Mouse (Mus musculus) gastrocnemius, adult 18-20 months (tissue): ENCODE results near the gene Obsl1. TPM values are rescaled to one million over a fixed set of nuclear protein-coding genes. Genes with fewer than 3 reads are reported as not detected.

Experiments
- DNase-seq: peaks from one replicate; pipeline ENCODE4 v3.0.0; 2021; ENCODE audit warnings: low spot score
- total RNA-seq, 2 experiments: library from RNA; stranded (reverse); gene quantifications; 2 replicates each; pipeline ENCODE4 v1.2.3; 2021

The Obsl1 gene
- total RNA-seq, 2 experiments from 2014 or later: 25.0 to 30.0 TPM

DNA sequence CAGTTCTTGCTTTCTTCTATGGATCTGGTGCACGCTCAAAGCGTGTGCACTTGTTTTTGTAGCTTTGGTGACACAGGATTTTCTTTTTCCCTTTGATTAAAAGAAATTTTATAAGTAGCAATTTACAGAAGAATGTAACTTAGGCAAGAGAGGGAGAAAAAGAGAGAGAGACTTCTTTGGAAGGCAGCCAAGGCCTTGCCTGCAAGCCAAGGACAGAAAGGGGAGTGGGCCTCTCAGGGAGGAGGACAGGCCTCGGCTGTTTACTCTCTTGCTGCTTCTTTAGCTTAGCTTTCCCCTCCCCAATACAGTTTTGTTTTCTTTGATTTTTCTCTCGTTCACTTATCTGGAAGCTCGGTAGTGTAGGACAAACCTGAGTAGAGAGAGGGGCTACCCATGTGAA lies 13.3 kb upstream of the Obsl1 start:
- DNase-seq: no peak

DNA sequence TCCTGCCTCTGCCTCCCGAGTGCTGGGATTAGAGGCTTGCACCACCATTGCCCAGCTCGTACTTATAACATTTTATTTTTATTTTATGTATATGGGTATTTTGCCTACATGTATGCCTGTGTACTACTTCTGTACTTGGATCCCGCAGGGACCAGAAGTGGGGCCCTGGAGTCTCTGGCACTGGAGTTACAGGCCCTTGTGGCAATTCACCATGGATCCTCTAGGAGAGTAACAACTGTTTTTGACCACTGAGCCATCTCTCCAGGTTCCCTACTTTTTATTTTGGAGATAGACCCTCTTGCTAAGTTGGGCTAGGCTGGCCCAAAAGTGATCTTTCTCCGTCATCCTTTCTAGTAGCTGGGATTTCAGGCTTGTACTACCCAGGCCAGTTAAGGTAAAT lies 12.2 kb upstream of the Obsl1 start:
- no peak for DNase-seq

DNA sequence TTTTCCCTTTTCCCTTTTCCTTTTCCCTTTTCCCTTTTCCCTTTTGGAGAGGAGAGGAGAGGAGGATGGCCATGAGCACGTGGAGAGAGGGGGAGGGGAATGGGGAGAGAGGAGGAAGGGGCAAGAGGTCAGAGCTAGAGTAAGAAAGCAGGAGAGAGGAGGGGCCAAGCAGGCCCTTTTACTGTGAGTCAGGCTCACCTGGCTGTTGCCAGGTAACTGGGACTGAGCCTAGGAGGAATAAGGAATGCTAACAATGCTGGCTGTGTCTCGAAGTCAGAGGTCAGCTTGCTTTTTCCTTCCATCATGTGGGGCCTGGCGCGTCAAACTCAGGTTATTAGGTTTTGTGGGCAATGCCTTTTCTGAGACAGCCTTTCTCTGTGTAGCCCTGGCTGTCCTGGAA lies 11.7 kb upstream of the Obsl1 start:
- no peak for DNase-seq

DNA sequence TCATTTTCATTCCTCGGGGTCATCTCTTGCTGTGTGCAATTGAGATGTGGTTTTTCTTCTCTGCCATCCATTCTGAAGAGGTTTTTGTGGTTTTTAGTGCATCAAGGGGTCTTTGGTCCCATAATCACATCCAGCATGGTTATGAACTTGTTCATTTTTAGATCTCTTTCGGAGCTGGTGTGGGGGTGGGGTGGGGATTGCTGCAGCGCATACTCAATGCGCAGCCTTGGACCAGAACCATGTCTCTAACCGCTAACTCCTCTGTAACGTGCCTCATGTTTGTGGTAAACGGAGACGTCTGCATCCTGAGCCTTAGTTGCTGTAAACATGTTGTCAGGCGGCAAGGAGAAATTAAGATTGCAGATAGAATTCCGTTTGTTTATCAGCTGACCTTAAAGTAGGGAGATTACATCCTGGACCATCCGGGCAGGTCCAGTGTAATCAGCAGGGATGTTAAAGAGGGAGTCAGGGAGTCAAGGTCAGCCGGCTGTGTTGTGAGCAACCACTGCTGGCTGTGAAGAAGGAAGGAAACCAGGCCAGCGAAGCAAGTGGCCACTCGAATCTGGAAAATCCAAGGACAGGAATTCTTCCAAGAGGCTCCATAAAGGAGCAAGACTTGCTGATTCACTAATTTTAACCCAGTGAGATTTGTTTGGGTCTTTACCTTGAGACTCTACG lies 10.6 kb upstream of the Obsl1 start:
- no peak for DNase-seq

DNA sequence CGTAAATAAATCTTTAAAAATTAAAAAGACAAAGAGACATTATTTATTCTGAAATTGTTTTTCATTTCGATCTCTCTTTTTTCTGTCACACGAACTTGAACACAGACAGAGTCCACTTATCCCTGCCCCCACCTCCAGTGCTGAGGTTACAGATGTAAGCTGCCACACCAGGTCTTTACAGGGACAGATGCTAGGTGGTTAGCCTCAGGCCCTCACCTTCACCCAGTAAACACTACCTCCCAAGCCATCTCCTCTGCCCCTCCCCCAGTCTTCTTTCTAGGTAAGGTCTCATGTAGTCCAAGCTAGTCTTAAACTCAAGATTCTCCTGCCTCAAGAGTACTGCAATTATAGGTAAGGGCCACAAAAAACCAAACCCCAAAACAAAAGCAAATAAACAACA lies 6.3 kb upstream of the Obsl1 start:
- DNase-seq: no peak

DNA sequence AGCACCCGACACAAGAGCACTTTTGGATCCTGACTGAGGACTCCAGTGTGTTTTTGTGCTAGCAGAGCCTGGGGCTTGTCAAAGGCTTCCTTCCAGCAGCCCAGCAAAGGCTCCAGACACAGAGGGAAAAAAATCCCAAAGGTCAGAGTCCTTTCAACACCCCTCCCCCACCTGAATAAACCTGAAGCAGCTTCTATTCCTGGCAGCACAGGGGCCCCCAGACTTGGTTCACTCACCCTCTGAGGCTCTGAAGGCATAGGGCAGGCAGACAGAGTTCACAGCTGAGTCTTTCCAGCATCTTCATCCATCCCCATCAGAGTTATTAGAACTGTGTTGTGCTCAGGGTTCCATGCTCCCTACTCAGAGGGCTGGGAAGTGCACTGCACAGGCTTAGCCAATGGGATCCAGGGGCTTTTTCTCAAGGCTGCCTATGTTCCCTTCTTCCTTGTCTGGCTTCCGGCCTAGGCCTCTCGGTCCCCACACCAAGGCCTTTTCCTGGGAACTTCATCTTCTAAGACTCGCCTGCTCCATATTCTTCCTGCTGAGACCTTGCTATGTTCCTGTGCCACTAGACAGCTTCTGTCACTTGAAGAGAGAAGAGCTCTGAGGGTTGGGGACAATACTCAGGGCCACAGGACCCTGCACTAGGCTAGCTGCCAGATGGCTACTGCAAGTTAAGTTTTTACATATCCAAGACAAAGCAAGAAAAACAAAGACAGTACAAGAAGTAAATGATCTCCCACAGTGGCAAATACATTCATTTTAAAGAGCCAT lies 5.4 kb upstream of the Obsl1 start:
- DNase-seq: no peak

DNA sequence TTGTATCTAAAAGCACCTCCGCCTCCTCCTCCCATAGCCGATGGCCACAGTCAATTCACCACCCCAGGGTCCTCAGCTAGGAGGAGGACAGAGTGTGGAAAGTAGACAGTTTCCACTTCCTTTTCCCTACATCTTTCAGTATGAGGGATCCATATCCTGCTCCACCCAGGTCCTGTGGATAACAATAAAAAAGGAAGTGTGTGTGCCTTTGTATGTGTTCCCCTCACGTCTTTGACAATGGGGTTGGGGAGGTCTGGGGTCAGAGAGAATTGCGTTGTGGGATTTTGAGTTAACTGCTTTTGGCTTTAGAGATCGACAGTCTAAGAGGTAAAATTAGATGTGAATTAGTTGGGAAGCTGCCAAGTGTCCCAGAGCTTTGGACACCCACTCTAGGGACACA lies 3.9 kb upstream of the Obsl1 start:
- no peak for DNase-seq

DNA sequence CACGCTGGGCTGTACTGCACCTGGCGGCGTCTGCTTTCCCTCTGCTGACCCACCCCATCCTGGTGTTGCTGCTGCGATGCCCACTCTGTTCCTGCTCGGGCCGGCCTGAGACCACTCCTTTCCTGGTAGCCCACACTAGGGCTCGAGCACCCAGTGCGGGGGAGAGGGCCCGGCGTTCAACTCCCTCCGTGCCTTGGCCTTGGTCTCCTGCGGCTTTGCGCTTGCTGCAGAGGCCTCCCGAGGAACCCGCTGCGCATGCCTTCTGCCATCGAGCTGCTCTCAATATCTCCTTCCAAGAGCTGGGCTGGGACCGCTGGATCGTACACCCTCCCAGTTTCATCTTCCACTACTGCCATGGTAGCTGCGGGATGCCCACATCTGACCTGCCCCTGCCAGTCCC lies 3.3 kb upstream of the Obsl1 start:
- no peak for DNase-seq

DNA sequence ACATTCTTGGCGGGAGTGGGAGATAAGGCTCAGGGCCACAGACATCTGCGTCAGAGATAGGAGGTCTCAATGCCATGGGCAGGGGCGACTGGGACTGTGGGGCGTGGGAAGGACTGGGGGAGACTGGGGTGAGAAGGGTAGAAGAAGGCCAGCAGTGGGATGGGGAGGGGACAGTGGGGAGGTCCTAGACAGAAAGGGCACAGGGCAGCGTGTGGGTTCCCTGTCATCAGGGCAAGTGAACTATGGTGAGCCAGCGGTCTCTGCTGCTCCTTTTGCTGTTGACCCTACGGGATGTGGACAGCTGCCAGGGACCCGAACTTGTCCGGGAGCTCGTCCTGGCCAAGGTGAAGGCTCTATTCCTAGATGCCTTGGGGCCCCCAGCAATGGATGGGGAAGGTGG lies 754 bp upstream of the Obsl1 start, which contains the start of gene Inha:
Gene Inha, plus strand, starts transcription at position 72 of the 400 bp plus-strand sequence.
- no peak for DNase-seq

DNA sequence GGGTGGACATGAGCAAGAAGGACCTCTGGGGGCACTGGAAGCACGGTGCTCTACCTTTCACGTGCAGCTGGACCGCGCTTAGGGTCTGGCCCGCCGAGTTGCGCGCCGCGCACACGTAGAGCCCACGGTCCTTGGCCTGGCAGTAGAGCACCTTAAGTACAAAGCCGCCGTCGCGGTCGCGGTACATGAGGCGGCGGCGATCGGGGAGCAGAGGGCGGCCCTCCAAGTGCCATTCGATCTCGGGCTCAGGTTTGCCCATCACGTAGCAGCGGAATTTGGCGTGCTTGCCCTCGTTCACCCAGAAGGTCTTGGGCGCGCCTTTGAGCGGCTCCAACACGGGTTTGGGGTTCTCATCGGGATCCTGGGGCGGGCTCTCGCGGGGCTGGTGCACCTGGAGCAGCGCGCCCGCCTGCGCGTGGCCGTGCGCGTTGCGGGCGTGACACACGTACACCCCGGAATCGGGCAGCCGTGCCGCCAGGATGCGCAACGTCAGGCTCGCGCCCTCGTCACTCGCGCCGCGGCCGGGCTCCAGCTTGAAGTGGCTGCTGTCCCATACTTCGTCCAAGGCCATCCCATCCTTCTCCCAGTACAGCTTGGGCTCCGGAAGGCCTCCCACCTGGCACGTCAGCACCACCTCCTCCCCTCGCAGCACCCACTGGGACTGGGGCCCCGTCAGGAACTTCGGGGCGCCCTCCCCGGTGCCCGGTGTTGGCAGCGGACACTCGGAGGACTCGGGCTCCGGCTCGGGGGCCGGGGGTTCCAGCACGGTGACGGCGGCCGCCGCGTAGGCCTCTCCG lies 895 bp downstream of the Obsl1 start:
- DNase-seq: peak; percentile 64

DNA sequence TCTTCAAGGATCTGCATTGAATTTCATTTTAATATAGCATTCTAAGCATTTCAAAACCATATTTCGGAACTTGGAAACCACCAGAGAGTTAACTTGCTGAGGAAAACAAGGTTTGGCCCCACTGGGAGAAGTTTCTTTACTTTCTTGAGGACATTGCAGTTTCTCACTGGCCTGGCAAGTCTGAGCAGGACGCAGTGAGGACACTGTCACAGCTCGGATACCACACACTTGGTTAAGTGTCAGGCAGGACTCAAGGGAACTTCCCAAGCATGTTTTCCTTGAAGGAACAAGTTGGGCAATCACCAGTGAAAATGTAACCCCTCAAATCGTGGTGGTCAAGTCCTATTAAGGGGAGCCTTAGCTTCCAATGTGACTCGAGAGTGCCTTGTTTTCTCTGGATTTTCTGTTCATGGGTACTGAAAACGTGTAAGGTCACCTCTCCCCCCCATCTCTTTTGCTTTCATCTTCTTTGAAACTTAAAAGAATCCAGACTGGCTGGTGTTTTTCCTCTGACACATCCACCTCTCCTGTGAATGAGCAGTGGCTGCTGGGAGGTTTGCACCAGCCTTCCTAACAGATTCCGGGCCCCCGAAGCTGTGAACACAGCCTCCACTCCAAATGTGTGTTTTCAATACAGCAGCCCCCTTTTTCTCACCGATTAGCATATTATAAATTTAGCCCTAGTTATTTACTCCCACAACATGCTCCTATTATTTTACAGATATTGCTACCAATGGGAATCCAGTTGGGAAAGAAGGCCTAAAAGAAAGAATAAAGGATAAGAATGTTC lies 1.8 kb downstream of the Obsl1 start:
- DNase-seq: no peak

DNA sequence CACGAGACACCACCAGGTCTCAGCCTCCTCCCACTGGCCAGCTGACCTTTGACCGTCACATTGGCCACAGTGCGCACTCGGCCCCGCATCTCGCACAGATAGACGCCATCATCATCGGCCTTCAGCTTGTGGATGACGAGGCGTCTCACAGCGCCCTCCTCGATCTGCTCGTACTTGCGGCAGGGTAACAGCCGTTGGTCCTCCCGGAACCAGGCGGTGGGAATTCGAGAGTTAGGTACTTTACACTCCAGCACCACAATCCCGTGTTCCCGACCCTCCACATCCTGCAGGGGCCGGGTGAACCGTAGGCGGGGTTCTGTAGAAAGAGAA lies 2.6 kb downstream of the Obsl1 start:
- DNase-seq: no peak

DNA sequence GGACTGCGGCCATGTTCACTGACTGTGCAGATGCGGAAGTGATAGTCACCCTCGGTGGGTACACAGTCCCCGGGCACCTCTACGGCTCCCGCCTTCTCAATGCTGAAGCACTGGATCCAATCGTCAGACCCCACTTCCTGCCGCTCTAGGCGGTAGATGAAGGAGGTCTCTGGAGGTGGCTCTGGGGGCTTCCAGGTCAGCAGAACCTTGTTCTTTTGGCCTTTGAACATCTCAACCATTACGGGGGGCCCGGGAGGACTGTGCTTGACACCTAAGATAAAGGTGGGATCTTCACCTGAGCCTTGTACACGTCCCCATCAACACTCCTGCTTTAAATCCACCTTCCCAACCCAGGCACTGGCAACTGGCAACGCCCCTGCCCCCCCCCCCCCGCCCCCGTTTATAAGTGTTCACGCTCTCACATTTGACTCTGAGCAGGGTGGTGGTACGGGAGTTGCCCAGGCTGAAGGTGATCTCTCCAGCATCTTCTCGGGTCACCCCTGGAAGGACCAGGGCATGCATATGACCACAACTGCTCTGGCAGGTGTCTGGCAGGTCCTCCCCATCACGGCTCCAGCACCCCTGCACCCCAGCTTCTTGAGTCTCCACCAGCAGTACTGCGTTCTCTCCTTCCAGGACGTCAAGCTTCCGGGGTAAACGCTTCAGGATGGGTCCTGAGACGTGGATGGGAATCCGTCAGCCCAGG lies 3.2 kb downstream of the Obsl1 start:
- DNase-seq: no peak

DNA sequence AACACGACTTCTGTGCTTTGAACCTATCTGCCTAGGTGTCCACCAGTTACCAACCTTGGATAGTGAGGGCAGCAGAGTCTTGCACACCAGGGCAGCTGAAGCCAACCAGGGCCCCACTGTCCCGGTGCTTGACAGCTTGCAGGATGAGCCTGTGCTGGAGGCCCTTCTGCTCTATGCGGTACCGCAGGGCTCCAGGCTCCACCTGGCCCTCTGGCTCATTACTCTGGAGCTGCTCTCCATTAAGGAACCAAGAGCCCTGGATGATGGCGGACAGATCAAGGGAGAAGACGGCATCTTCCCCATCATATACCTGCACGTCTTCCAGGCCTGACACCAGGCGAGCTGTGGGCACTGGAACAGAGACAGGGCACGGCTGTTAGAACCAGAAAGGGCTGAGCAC lies 4.3 kb downstream of the Obsl1 start:
- no peak for DNase-seq

DNA sequence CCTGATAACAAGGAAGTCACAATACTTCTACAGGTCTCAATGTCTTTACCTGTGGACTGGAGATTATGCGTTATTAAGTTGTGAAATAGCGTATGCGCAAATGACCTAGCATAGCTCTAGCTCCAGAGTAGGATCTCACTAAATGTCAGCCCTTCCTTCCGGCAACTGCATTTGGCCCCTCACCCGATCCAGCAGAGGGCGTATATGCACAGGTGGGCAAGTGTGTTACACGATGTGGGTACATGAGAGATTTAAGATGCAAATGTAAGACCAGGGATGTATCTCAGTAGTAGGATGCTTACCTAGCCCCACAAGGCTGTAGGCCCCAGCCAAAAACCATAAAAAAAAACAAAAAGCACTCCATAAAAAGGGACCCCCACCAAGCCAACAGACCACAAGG lies 6.8 kb downstream of the Obsl1 start:
- no peak for DNase-seq

DNA sequence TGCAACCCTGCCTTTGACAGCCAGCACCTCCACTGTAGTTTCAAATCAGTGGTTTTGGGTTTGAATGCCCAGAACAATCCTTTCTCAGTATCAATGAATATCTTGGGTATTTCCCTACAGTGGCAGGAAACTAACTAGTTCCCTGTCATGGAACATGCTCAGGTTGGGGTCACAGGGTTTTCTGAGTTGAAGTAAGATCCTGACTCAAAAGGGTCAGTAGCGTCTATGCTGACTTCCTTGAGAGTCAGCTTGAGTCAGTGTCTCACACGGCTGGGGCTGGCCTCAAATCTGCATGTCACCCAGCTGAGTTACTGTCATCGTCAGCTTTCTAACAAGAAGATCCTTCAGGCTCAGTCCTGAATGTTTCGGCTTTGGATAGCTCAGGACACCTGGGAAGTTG lies 7.4 kb downstream of the Obsl1 start:
- DNase-seq: no peak

DNA sequence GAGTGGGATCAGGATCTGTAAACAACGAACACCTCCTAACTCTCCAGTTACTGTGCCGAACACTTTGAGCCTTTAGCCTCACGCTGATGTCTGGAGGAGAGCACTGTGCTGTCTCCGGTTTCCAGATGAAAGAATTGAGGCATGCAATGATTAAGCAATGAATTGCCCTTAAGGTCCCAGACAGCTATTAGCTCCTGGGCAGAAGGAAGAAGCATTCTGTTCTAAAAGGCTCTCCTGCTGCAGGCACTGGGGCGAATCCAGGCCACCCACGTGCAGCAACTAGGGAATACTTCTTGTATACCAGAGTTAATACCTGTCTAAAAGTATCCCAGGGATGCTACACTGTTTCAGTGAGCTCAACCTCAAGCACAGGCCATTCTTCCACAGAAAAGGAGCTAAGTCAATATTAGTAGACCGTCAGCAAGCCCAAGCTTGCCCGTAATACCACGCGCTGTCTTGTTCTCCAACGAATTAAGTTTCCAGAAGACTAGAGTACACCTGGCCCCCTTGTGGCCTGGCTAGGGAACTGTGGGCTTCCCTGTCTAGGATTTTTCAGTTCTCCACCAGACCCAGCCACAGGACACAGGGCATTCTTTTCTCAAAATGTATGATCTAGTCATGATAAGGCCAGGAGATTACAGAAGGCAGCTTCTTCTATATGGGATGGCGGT lies 11.2 kb downstream of the Obsl1 start:
- DNase-seq: no peak

DNA sequence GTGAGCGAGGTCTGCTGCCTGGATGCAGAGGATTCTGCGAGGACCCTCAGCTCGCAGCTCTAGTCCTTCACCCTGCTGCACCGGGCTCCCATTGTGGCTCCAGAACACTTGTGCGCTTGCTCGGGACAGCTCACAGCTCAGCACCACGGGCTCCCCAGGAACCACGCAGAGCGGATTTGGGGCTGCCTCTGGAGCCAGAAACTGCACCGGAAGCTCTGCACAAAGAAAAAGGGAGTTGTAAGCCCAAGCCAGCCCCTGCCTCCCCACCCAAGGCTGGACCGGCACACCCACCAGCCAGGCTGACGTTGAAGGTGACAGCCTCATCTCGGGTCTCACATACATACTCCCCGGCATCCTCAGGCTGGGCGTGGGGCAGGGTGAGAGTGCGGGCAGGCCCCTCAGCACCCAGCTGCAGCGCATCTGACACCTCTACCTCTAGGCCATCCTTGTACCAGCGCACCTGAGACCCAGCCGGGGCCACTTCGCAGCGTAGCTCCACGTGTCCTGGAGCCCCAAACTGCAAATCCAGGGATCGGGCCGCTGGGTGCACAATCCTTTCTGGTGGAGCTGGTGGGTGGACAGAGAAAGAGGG lies 13.6 kb downstream of the Obsl1 start:
- no peak for DNase-seq

DNA sequence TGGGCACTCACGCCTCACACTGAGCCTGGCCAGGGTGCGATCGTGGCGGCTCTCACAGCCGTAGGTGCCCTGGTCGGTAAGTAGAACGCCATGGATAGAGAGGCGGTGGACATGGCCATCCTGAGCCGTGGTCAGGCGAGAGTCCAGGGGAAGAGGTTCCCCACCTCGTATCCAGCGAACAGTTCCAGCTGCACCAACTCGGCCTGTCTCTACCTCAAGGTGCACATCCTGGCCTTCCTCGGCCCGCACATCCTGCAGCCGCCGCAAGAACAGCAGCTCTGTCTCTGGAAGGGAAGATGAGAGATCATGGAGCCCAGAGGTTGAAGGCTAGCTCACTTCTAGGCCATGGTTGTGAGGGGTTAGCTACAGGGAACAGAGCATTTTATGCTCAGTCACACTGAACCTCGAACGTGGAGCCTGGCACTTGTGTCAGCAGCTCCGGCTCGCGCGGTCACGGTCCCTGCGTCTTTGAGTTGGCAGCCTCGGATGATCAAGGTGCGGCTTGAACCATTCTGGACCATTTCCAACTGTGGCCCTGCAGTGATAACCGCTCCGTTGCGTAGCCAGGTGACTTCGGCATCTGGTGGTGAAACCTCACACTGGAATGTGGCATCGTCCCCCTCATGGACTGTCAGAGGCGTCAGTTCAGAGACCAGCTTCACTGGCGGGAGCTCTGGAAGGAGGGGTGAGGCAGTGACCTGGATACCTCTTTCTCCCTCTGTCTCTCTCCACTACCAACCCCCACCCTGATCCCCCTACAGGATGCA lies 15.3 kb downstream of the Obsl1 start:
- no peak for DNase-seq
